Mouse (Mus musculus): ENCODE measurements around the gene Lrch3. TPM values are rescaled to one million over a fixed set of nuclear protein-coding genes. Genes with fewer than 3 reads are reported as not detected.

Gene Lrch3
- polyA plus RNA-seq, 1 experiment from 2014 or later, result 6.2 TPM

GRCm38 (mm10) chr16:32992158-32992557, 78.3 kb downstream of the Lrch3 start:
- H3K9ac ChIP-seq, result no peak overlapping the region
- no peaks in the 10 kb centered on the region for H3K27me3 ChIP-seq
- H3K4me2 ChIP-seq, result no peak overlapping the region
- no peak for ATAC-seq (ENCODE audit: low read depth)
- H3K4me1 ChIP-seq (replicated peaks), result no peaks in the 10 kb centered on the region
- no peak overlapping the region for H3K27ac ChIP-seq
- peaks cover 38% of the 10 kb centered on the region for H3K36me3 ChIP-seq
- 72% methylated on average over 5 of the region's 5 CpGs for WGBS (ENCODE audit: insufficient replicate concordance)
- no peaks in the 10 kb centered on the region for H3K9me3 ChIP-seq (replicated peaks)
- DNase-seq, result no peak
- H3K4me3 ChIP-seq (replicated peaks), result no peak overlapping the region

- no peak for DNase-seq
- H3K27me3 ChIP-seq, result no peaks in the 10 kb centered on the region
- H3K4me3 ChIP-seq (replicated peaks), result no peak overlapping the region
- 72% methylated on average over 9 of the region's 9 CpGs for WGBS (ENCODE audit: insufficient replicate concordance)
- no peaks in the 10 kb centered on the region for H3K9me3 ChIP-seq (replicated peaks)
- no peak overlapping the region for H3K27ac ChIP-seq
- H3K4me2 ChIP-seq, result no peak overlapping the region
- no peak for ATAC-seq (ENCODE audit: low read depth)
- H3K9ac ChIP-seq, result no peak overlapping the region
- peaks cover 58% of the 10 kb centered on the region for H3K36me3 ChIP-seq
- no peaks in the 10 kb centered on the region for H3K4me1 ChIP-seq (replicated peaks)
Measured at GRCm38 (mm10) chr16:33005216-33005615, 91.3 kb downstream of the Lrch3 start.

- no peak for DNase-seq
- ATAC-seq (ENCODE audit: low read depth), result no peak
- H3K4me2 ChIP-seq, result no peak overlapping the region
- WGBS (ENCODE audit: insufficient replicate concordance), result 86% methylated on average over 7 of the region's 7 CpGs
- H3K9me3 ChIP-seq (replicated peaks), result no peaks in the 10 kb centered on the region
- H3K4me1 ChIP-seq (replicated peaks), result no peaks in the 10 kb centered on the region
- H3K36me3 ChIP-seq, result peaks cover 50% of the 10 kb centered on the region
- H3K4me3 ChIP-seq (replicated peaks), result no peak overlapping the region
- no peak overlapping the region for H3K9ac ChIP-seq
- no peaks in the 10 kb centered on the region for H3K27me3 ChIP-seq
- H3K27ac ChIP-seq, result no peak overlapping the region
Measured at GRCm38 (mm10) chr16:33006888-33007287, 93.0 kb downstream of the Lrch3 start.

GRCm38 (mm10) chr16:33007436-33007835, 93.5 kb downstream of the Lrch3 start:
- DNase-seq, result no peak
- Histone ChIP-seq H3K27me3 (no peaks in the 10 kb centered on the region), H3K4me3 (replicated peaks) (no peak overlapping the region), H3K9me3 (replicated peaks) (no peaks in the 10 kb centered on the region), H3K9ac (no peak overlapping the region), H3K36me3 (peaks cover 56% of the 10 kb centered on the region), H3K27ac (no peak overlapping the region), H3K4me2 (no peak overlapping the region), H3K4me1 (replicated peaks) (no peaks in the 10 kb centered on the region)
- ATAC-seq (ENCODE audit: low read depth), result no peak
- WGBS (ENCODE audit: insufficient replicate concordance), result 87% methylated on average over 7 of the region's 7 CpGs

- no peak for DNase-seq
- H3K27ac ChIP-seq, result no peak overlapping the region
- no peak for ATAC-seq (ENCODE audit: low read depth)
- H3K4me2 ChIP-seq, result no peak overlapping the region
- 88% methylated on average over 6 of the region's 6 CpGs for WGBS (ENCODE audit: insufficient replicate concordance)
- H3K4me1 ChIP-seq (replicated peaks), result no peaks in the 10 kb centered on the region
- H3K9ac ChIP-seq, result no peak overlapping the region
- peaks cover 76% of the 10 kb centered on the region for H3K36me3 ChIP-seq
- no peaks in the 10 kb centered on the region for H3K9me3 ChIP-seq (replicated peaks)
- no peaks in the 10 kb centered on the region for H3K27me3 ChIP-seq
- no peak overlapping the region for H3K4me3 ChIP-seq (replicated peaks)
Measured at GRCm38 (mm10) chr16:33010166-33010565, 96.3 kb downstream of the Lrch3 start.

- Histone ChIP-seq H3K4me2 (no peak overlapping the region), H3K9ac (no peak overlapping the region), H3K4me1 (replicated peaks) (0 out of 2 replicates have a peak, but pooled peaks cover 3% of the 10 kb centered on the region), H3K36me3 (peaks cover 47% of the 10 kb centered on the region), H3K9me3 (replicated peaks) (no peaks in the 10 kb centered on the region), H3K27me3 (no peaks in the 10 kb centered on the region), H3K27ac (no peak overlapping the region), H3K4me3 (replicated peaks) (no peak overlapping the region)
- ATAC-seq (ENCODE audit: low read depth) (no peak), DNase-seq (no peak)
- 82% methylated on average over 5 of the region's 5 CpGs for WGBS (ENCODE audit: insufficient replicate concordance)
Measured at GRCm38 (mm10) chr16:33013801-33014200, 99.9 kb downstream of the Lrch3 start.

GRCm38 (mm10) chr16:33014921-33015320, 101.0 kb downstream of the Lrch3 start:
- Histone ChIP-seq H3K27me3 (no peaks in the 10 kb centered on the region), H3K27ac (no peak overlapping the region), H3K4me2 (no peak overlapping the region), H3K9ac (no peak overlapping the region), H3K4me1 (replicated peaks) (0 out of 2 replicates have a peak, but pooled peaks cover 5% of the 10 kb centered on the region), H3K9me3 (replicated peaks) (no peaks in the 10 kb centered on the region), H3K36me3 (peaks cover 36% of the 10 kb centered on the region), H3K4me3 (replicated peaks) (no peak overlapping the region)
- 68% methylated on average over 1 of the region's 1 CpGs for WGBS (ENCODE audit: insufficient replicate concordance)
- ATAC-seq (ENCODE audit: low read depth) (no peak), DNase-seq (no peak)

GRCm38 (mm10) chr16:33015396-33015907, 101.6 kb downstream of the Lrch3 start:
- Histone ChIP-seq H3K27ac (no peak overlapping the region), H3K4me1 (replicated peaks) (0 out of 2 replicates have a peak, but pooled peaks cover 5% of the 10 kb centered on the region), H3K4me3 (replicated peaks) (no peak overlapping the region), H3K27me3 (no peaks in the 10 kb centered on the region), H3K9me3 (replicated peaks) (no peaks in the 10 kb centered on the region), H3K4me2 (no peak overlapping the region), H3K9ac (no peak overlapping the region), H3K36me3 (peaks cover 32% of the 10 kb centered on the region)
- DNase-seq, result no peak
- ATAC-seq (ENCODE audit: low read depth), result no peak
- WGBS (ENCODE audit: insufficient replicate concordance), result 83% methylated on average over 3 of the region's 3 CpGs

GRCm38 (mm10) chr16:33015986-33016385, 102.1 kb downstream of the Lrch3 start:
- H3K27ac ChIP-seq, result no peak overlapping the region
- ATAC-seq (ENCODE audit: low read depth) (no peak), DNase-seq (no peak)
- H3K4me2 ChIP-seq, result no peak overlapping the region
- no peaks in the 10 kb centered on the region for H3K9me3 ChIP-seq (replicated peaks)
- H3K27me3 ChIP-seq, result no peaks in the 10 kb centered on the region
- 0 out of 2 replicates have a peak, but pooled peaks cover 5% of the 10 kb centered on the region for H3K4me1 ChIP-seq (replicated peaks)
- H3K9ac ChIP-seq, result no peak overlapping the region
- peaks cover 28% of the 10 kb centered on the region for H3K36me3 ChIP-seq
- H3K4me3 ChIP-seq (replicated peaks), result no peak overlapping the region
- 65% methylated on average over 2 of the region's 2 CpGs for WGBS (ENCODE audit: insufficient replicate concordance)

- Histone ChIP-seq H3K9ac (no peak overlapping the region), H3K4me3 (replicated peaks) (no peak overlapping the region), H3K9me3 (replicated peaks) (no peaks in the 10 kb centered on the region), H3K27ac (no peak overlapping the region), H3K4me1 (replicated peaks) (0 out of 2 replicates have a peak, but pooled peaks cover 5% of the 10 kb centered on the region), H3K36me3 (peaks cover 16% of the 10 kb centered on the region), H3K27me3 (no peaks in the 10 kb centered on the region), H3K4me2 (no peak overlapping the region)
- 67% methylated on average over 5 of the region's 5 CpGs for WGBS (ENCODE audit: insufficient replicate concordance)
- ATAC-seq (ENCODE audit: low read depth) (no peak), DNase-seq (no peak)
Measured at GRCm38 (mm10) chr16:33017677-33018349, 103.9 kb downstream of the Lrch3 start.

- no peaks in the 10 kb centered on the region for H3K27me3 ChIP-seq
- H3K4me2 ChIP-seq, result no peak overlapping the region; the same call in 1 of the 2 replicates
- WGBS (ENCODE audit: insufficient replicate concordance), result 79% methylated on average over 21 of the region's 21 CpGs
- no peak overlapping the region for H3K9ac ChIP-seq
- H3K4me3 ChIP-seq (replicated peaks), result 0 out of 2 replicates have a peak overlapping the region, but pooled peaks have one; percentile 8
- no peak for DNase-seq
- H3K4me1 ChIP-seq (replicated peaks), result 0 out of 2 replicates have a peak, but pooled peaks cover 5% of the 10 kb centered on the region
- no peaks in the 10 kb centered on the region for H3K9me3 ChIP-seq (replicated peaks)
- no peak for ATAC-seq (ENCODE audit: low read depth)
- H3K36me3 ChIP-seq, result peaks cover 2% of the 10 kb centered on the region; the same call in 1 of the 2 replicates
- no peak overlapping the region for H3K27ac ChIP-seq
Measured at GRCm38 (mm10) chr16:33019117-33019770, 105.3 kb downstream of the Lrch3 start.
